Mouse (Mus musculus): ENCODE measurements around the gene Phex.

Phex gene

GRCm38 (mm10) chrX:157307411-157307810 lies 107.7 kb downstream of the Phex start:
- DNase-seq (ENCODE audit: low spot score in 2 of 2) = peak in 1 of 2 experiments; percentile 7

DNA sequence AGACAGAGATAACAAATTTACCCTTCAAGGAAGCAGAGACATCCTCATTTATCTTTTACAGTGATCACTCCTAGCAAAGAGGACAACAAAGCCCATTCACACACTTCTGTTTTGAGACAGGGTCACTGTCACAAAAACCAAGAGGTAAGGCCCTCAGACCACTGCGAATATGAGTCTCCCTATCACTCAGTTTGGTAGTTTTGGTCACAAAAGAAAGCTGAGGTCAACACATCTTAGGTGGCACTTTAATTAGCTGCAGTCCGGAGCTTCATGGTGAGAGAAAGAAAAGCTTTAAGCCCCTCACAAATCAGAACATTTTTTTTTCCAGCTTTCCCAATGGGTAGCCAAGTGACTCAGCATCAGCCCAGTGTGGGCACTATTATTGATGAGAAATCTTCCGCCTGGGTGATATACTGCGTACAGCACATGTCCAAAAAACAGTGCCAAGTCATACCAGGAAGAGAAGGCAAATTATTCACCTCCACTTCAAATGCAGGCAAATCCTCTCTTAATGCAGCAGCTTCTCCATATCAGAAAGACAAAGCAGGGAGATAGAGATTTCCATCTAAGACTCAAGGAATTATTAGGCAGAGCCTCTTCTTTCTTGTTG lies 108.2 kb downstream of the Phex start:
- DNase-seq (ENCODE audit: low spot score in 2 of 2) = no peak

DNA sequence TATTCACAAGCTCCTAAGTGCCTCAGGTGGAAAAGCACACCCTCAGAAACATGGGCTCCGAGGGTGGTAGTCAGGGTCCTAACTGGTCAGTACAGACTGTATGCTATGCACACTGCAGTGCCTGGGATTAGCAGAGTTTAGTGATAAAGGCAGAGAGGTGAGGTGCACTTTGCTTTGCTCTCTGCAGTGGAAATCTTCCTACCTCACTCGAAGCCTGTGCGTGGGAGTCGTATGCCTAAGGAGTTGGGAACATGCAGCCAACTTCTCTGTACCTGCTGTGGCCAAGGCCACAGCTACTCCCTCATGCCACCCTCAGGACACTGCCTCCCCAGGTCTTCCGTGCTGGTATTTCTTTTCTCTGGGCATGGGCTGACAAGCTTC lies 109.3 kb downstream of the Phex start:
- DNase-seq (ENCODE audit: low spot score in 2 of 2) = no peak

GRCm38 (mm10) chrX:157305193-157305851 lies 109.8 kb downstream of the Phex start:
- DNase-seq (ENCODE audit: low spot score in 2 of 2) = no peak

DNA sequence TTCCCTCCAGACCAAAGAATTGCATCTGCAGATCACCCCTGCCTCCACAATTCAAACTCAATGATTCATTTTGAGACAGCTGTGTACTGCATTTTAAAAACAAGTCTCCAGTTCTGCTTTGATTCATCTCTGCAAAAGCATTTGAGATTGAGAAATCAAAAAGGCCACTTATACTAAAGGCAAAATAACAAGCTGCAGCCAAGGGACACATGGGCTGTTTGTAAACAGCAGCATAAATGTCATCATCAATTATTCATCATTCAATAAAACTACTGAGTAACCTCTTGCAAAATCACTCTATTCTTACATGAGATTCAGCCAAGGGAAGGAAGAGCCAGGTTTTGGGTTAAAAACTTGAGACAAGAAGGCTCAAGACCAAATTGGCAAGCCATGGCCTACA lies 122.7 kb downstream of the Phex start:
- DNase-seq (ENCODE audit: low spot score in 2 of 2) = no peak

DNA sequence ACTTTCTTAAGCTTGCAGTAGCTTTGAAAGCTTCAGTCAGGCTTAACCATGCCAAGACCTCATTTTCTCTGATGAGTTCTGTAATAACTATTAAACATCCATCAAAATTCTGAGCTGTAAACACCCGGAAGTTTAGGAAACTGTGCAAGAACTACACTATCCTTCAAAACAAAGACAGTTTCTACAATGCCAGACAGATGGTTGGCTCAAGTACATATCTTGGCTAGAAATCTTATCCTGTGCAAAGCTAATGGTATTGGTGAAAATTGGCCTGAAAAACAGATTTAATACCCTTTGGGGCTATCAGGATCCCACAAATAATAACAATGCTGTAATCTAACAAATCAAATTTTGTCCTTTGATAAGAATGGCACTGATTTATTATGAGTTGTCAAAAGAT lies 138.5 kb downstream of the Phex start:
- no peak for DNase-seq (ENCODE audit: low spot score in 2 of 2)

DNA sequence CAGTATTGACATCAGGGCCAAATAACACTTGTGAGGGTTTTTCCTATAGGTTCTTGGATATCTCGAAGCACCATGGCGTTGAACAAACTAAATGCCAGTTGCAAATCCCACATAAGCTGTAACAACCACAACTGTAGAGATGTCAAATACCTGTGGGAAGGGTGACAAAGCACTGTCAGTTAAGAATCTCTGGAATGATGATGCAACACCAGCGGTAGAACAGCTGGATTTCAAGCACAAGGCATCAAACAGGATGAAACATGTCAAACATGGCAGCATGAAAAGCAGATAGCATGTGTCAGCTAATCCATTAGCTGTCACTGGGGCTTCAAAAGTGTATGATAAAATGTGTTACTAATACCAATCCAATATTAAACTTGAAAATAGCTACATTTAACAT lies 141.8 kb downstream of the Phex start:
- no peak for DNase-seq (ENCODE audit: low spot score in 2 of 2)

DNA sequence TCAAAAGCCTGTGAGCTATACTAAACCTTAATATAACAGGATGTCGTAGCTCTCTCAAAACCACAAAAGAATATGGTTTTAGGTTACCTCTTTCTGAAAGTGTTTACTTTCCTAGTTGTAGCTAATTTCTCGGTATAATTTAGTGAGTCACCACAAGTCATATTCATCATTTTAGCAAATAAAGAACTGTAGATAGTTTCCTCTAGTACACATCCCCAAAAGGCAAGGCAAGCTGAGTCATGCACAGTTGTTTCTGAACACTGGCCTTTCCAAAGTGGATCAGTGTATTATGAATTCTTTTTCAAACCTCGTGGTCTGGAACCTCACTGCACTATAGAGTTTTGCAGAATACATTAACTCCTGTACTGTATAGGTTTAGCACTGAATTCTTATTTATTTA lies 143.5 kb downstream of the Phex start:
- no peak for DNase-seq (ENCODE audit: low spot score in 2 of 2)

- DNase-seq (ENCODE audit: low spot score in 2 of 2) = no peak
These were observed 145.3 kb downstream of the Phex start for GRCm38 (mm10) chrX:157269726-157270305.

DNA sequence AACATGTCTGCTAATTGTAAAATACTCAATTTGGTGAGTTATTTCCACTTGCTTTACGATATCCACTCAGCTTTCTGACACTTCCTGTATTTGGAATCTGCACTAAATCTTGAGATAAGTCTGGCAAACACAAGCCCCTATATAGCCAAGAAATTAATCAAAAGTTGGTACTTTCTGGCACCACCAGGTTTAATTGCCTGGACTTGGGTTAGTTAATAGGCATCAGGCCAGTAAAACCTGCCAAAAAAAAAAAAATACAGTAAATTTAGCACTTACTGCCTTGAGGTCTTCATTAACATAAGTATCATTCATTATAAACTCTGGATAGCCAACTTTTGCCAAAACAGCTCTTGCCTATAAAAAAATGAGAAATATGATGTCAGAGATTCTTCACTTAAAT lies 147.0 kb downstream of the Phex start:
- no peak for DNase-seq (ENCODE audit: low spot score in 2 of 2)

- no peak for DNase-seq (ENCODE audit: low spot score in 2 of 2)
These were observed 212.4 kb downstream of the Phex start for GRCm38 (mm10) chrX:157202736-157203135.

DNA sequence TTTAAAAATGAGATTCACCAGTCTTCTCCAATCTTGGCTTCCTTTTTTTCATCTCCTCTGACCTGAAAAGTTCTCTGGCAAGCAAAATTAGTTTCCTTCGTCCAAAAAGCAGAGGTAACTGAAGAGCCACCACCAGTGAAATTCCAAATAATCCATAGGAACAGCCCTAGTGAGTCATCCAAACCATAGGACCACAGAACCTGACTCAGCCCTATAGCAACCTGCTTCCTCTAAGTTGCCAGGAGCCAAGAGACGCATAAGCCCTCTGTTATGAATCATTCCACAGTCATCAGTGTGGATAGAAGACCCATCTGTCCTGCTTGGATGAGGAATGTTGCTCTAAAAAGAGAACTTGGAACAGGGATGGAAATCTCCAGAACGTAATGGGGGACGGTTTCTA lies 230.9 kb downstream of the Phex start:
- DNase-seq (ENCODE audit: low spot score in 2 of 2) = peak; percentile 4 to 7

- DNase-seq (ENCODE audit: low spot score in 2 of 2) = no peak
These were observed 234.3 kb downstream of the Phex start for GRCm38 (mm10) chrX:157180845-157181244.

GRCm38 (mm10) chrX:157164142-157164541 lies 251.0 kb downstream of the Phex start:
- no peak for DNase-seq (ENCODE audit: low spot score in 2 of 2)

GRCm38 (mm10) chrX:157163394-157163793 lies 251.7 kb downstream of the Phex start:
- no peak for DNase-seq (ENCODE audit: low spot score in 2 of 2)

GRCm38 (mm10) chrX:157144675-157145074 lies 270.4 kb downstream of the Phex start:
- no peak for DNase-seq (ENCODE audit: low spot score in 2 of 2)

- DNase-seq (ENCODE audit: low spot score in 2 of 2) = no peak
These were observed 275.5 kb downstream of the Phex start for GRCm38 (mm10) chrX:157139601-157140000.

All from right cerebral cortex, adult 2 months (tissue).